Mouse (Mus musculus) liver, postnatal 0 days (tissue): Measurements from ENCODE around the gene Vsig10. TPM values are rescaled to one million over a fixed set of nuclear protein-coding genes. Genes with fewer than 3 reads are reported as not detected.

Experiments
- ATAC-seq: fragments of 200-750 bp; cut with Nextera tagmentation; 2 replicates; pipeline ENCODE4 v1.8.0; 2017; ENCODE audit warnings: mild to moderate bottlenecking, moderate library complexity
- DNase-seq: peaks from one replicate; pipeline ENCODE4 v3.0.0-alpha.2; 2016
- H3K27ac ChIP-seq: fragments of 300-500 bp; sonication (generic); 2 replicates; pipeline ENCODE4 v1.5.1; 2014; ENCODE audit warnings: antibody characterized with exemption, moderate library complexity, mild to moderate bottlenecking, low read depth
- H3K27me3 ChIP-seq: fragments of 300-500 bp; sonication (generic); 2 replicates; pipeline ENCODE4 v1.6.1; 2014; ENCODE audit warnings: low read length, control low read depth, mixed read lengths; ENCODE audit not compliant: insufficient read depth
- H3K36me3 ChIP-seq: fragments of 300-500 bp; sonication (generic); replicated peaks from 2 replicates; pipeline ENCODE4 v1.6.1; 2014; ENCODE audit warnings: mild to moderate bottlenecking, control low read depth, low read length, moderate library complexity, mixed read lengths; ENCODE audit not compliant: insufficient read depth
- H3K4me1 ChIP-seq: fragments of 300-500 bp; sonication (generic); 2 replicates; pipeline ENCODE4 v1.6.1; 2014; ENCODE audit warnings: antibody characterized with exemption, mild to moderate bottlenecking, control low read depth; ENCODE audit not compliant: insufficient read depth
- H3K4me2 ChIP-seq: fragments of 300-500 bp; sonication (generic); 2 replicates; pipeline ENCODE4 v1.6.1; 2014; ENCODE audit warnings: low read depth, mild to moderate bottlenecking, low read length, moderate library complexity, mixed read lengths
- H3K4me3 ChIP-seq: fragments of 300-500 bp; sonication (generic); 2 replicates; pipeline ENCODE4 v1.5.1; 2014; ENCODE audit warnings: low read depth, low read length
- H3K9ac ChIP-seq: fragments of 300-500 bp; sonication (generic); replicated peaks from 2 replicates; pipeline ENCODE4 v1.6.1; 2014; ENCODE audit warnings: mild to moderate bottlenecking, moderate library complexity
- H3K9me3 ChIP-seq: fragments of 300-500 bp; sonication (generic); 2 replicates; pipeline ENCODE4 v1.6.1; 2016; ENCODE audit warnings: mild to moderate bottlenecking, control low read depth, low read length, mixed read lengths
- CTCF ChIP-seq: sonication (generic); IDR thresholded peaks from 2 replicates; pipeline ENCODE4 v1.5.1; 2016; ENCODE audit warnings: antibody characterized with exemption, low read depth
- EP300 ChIP-seq: IDR thresholded peaks from 2 replicates; pipeline ENCODE4 v1.6.1; 2016; ENCODE audit warnings: antibody characterized with exemption, low read depth, mild to moderate bottlenecking
- WGBS: fragments of 180-500 bp; shearing (Covaris S2); extraction: QIAGEN DNeasy Blood & Tissue Kit; methylation state at CpG from one replicate; pipeline ENCODE4 v1.1.7; 2014; ENCODE audit not compliant: insufficient replicate concordance; 5-methylcytosine and 5-hydroxymethylcytosine counted together
- polyA plus RNA-seq: library from polyadenylated mRNA; unstranded; fragments of >200 nt; fragmentation: Nextera tagmentation; extraction: Ambion mirVana; gene quantifications from 2 replicates; pipeline ENCODE4 v1.2.1, GENCODE M21; 2015

The Vsig10 gene
- polyA plus RNA-seq, 1 experiment from 2014 or later, result 2.9 TPM

- H3K36me3 ChIP-seq, result peaks cover 14% of the 10 kb centered on the region
- H3K4me1 ChIP-seq, result peaks cover 7% of the 10 kb centered on the region; the same call in 1 of the 2 replicates
- ATAC-seq (peak; percentile 99), DNase-seq (peak; percentile 96)
- peak within 1 kb of the TSS; percentile 85 for H3K4me2 ChIP-seq
- TF ChIP-seq CTCF, result no peak
- TF ChIP-seq EP300, result no peak
- H3K27me3 ChIP-seq, result no peaks in the 10 kb centered on the region
- under 1% methylated on average over 43 of the region's 44 CpGs for WGBS
- 0 out of 2 replicates have a peak within 1 kb of the TSS, but pooled peaks have one; percentile 49 for H3K27ac ChIP-seq
- peak within 1 kb of the TSS; percentile 73 for H3K4me3 ChIP-seq
- peak within 1 kb of the TSS; percentile 86 for H3K9ac ChIP-seq
- peaks cover 4% of the 10 kb centered on the region; the same call in 1 of the 2 replicates for H3K9me3 ChIP-seq
Observed at GRCm38 (mm10) chr5:117388877-117389276, 70.0 kb downstream of the Vsig10 start, which contains the start of gene Rfc5. Rfc5 (minus strand) TSS chr5:117389047.

GRCm38 (mm10) chr5:117390895-117391294 is 72.0 kb downstream of the Vsig10 start:
- DNase-seq (no peak), ATAC-seq (no peak)
- Histone ChIP-seq H3K9ac (no peak overlapping the region), H3K4me1 (peaks cover 7% of the 10 kb centered on the region; the same call in 1 of the 2 replicates), H3K27ac (no peak overlapping the region), H3K4me3 (no peak overlapping the region), H3K27me3 (no peaks in the 10 kb centered on the region), H3K4me2 (no peak overlapping the region), H3K9me3 (peaks cover 4% of the 10 kb centered on the region; the same call in 1 of the 2 replicates), H3K36me3 (no peaks in the 10 kb centered on the region)
- WGBS, result 78% methylated on average over 1 of the region's 1 CpGs
- TF ChIP-seq CTCF (no peak), EP300 (no peak)

DNA sequence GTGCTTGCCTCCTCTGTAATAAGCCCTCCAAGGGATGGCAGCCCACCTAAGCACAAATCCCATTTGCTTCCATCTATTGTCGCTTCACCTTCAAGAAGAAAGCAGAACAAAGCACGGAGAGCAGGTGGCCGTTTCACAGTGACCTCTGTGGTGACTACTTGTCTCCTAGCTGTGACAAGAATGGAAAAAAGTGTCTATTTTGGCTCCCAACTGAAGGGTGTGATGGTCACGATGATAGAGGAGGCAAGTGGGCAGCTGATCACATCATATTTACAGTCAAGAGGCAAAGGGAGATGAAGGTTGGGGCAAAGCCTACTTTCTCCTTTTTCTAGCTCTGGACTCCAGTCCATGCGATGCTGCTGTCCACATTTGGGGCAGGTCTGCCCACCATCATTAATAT is 77.0 kb downstream of the Vsig10 start:
- no peak for TF ChIP-seq CTCF
- no peak for TF ChIP-seq EP300
- Histone ChIP-seq H3K4me1 (no peaks in the 10 kb centered on the region; the same call in 1 of the 2 replicates), H3K36me3 (no peaks in the 10 kb centered on the region), H3K4me2 (no peak overlapping the region), H3K27me3 (no peaks in the 10 kb centered on the region), H3K4me3 (no peak overlapping the region), H3K9ac (no peak overlapping the region), H3K9me3 (peaks cover 4% of the 10 kb centered on the region; the same call in 1 of the 2 replicates), H3K27ac (no peak overlapping the region)
- ATAC-seq (no peak), DNase-seq (no peak)
- 70% methylated on average over 5 of the region's 5 CpGs for WGBS

DNA sequence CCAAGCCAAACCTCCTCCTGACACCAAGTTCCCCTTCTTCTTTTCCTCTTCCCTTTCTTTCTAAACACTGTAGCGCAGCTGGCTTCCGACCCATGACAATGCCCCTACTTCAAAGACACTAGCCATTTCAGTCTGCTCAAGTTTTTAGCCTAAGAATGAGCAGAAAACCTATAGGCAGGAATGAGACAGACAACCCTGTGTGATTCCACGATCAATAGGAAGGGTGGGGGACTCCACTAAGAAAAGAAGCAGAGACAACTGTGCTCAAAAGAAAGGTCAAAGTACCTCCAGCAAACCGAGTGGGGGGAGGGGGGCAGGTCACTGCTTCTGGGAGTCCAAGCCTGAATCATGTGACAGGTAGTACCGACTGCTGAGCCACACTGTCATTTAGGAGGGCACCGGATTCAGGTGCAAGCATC is 77.7 kb downstream of the Vsig10 start:
- H3K4me3 ChIP-seq, result no peak overlapping the region
- no peak for ATAC-seq
- H3K27me3 ChIP-seq, result no peaks in the 10 kb centered on the region
- WGBS, result 38% methylated on average over 6 of the region's 6 CpGs
- TF ChIP-seq CTCF, result no peak
- TF ChIP-seq EP300, result no peak
- peaks cover 3% of the 10 kb centered on the region; the same call in 1 of the 2 replicates for H3K9me3 ChIP-seq
- no peaks in the 10 kb centered on the region; the same call in 1 of the 2 replicates for H3K4me1 ChIP-seq
- no peak overlapping the region for H3K9ac ChIP-seq
- H3K4me2 ChIP-seq, result no peak overlapping the region
- H3K36me3 ChIP-seq, result no peaks in the 10 kb centered on the region
- DNase-seq, result no peak
- no peak overlapping the region for H3K27ac ChIP-seq

DNA sequence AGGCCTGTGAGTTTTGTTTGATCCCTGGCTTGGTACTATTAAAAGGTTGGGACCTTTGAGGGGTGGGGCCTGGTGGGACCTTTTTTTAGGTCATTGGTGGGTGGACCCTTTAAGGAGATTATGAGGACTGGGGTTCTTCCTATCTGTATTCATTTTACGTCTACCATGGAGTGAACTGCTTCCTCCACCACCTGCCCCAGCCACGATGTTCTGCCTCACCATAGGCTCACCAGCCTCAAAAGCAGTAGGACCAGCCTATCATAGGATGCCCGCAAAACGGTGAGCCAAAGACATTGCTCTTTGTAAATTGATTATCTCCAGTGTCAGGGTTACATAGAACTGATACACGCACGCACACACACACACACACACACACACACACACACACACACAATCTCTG is 78.5 kb downstream of the Vsig10 start:
- H3K9me3 ChIP-seq, result no peaks in the 10 kb centered on the region; the same call in 1 of the 2 replicates
- WGBS, result 68% methylated on average over 6 of the region's 6 CpGs
- no peak overlapping the region for H3K4me2 ChIP-seq
- H3K27me3 ChIP-seq, result no peaks in the 10 kb centered on the region
- no peaks in the 10 kb centered on the region; the same call in 1 of the 2 replicates for H3K4me1 ChIP-seq
- no peak for DNase-seq
- TF ChIP-seq EP300, result no peak
- no peak for TF ChIP-seq CTCF
- H3K4me3 ChIP-seq, result no peak overlapping the region
- no peak for ATAC-seq
- no peaks in the 10 kb centered on the region for H3K36me3 ChIP-seq
- H3K27ac ChIP-seq, result no peak overlapping the region
- H3K9ac ChIP-seq, result no peak overlapping the region

DNA sequence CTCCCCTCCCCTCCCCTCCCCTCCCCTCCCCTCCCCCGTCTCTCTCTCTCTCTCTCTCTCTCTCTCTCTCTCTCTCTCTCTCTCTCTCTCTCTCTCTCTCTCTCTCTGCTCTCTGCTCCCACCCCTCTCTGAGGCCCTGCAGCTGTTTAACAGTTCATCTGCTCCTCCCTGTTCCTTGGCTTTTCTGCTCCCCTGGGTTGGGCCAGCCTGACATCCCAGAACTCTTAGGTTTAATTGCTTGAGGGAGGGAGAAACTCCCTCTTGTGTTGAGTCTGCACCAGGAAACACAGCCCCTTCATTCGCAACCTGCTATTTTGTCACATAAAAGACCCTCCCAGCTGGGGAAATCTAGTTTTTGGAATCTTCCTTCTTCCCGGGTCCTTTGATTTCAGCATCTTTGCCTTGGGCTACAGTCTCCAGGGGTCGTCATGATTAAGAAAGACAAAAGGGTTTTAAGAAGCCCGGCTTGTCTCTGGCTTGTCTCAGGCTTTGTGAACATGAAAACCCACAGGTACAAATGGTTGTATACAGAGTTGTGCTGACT is 79.2 kb downstream of the Vsig10 start:
- no peak overlapping the region for H3K4me2 ChIP-seq
- H3K4me3 ChIP-seq, result no peak overlapping the region
- TF ChIP-seq EP300, result no peak
- no peak for TF ChIP-seq CTCF
- H3K27me3 ChIP-seq, result no peaks in the 10 kb centered on the region
- no peak overlapping the region for H3K9ac ChIP-seq
- DNase-seq, result no peak
- no peaks in the 10 kb centered on the region for H3K36me3 ChIP-seq
- no peak overlapping the region for H3K27ac ChIP-seq
- no peaks in the 10 kb centered on the region; the same call in 1 of the 2 replicates for H3K9me3 ChIP-seq
- ATAC-seq, result no peak
- H3K4me1 ChIP-seq, result no peaks in the 10 kb centered on the region; the same call in 1 of the 2 replicates
- WGBS, result 71% methylated on average over 4 of the region's 5 CpGs
